Mouse (Mus musculus) liver, embryonic 13.5 days (tissue): Measurements from ENCODE around the gene Hsdl1. TPM values are rescaled to one million over a fixed set of nuclear protein-coding genes. Genes with fewer than 3 reads are reported as not detected.

Source experiments
- ATAC-seq: fragments of 200-750 bp; cut with Nextera tagmentation; 2 replicates; pipeline ENCODE4 v1.8.0; 2017; ENCODE audit warnings: low read depth, mild to moderate bottlenecking, moderate number of reproducible peaks, moderate library complexity
- DNase-seq: peaks from one replicate; pipeline ENCODE4 v3.0.0; 2022
- H3K27ac ChIP-seq: fragments of 300-500 bp; sonication (generic); 2 replicates; pipeline ENCODE4 v1.5.1; 2015; ENCODE audit warnings: moderate library complexity, mild to moderate bottlenecking, inconsistent platforms
- H3K27me3 ChIP-seq: fragments of 300-500 bp; sonication (generic); 2 replicates; pipeline ENCODE4 v1.6.1; 2015; ENCODE audit warnings: mild to moderate bottlenecking, inconsistent platforms
- H3K36me3 ChIP-seq: fragments of 300-500 bp; sonication (generic); 2 replicates; pipeline ENCODE4 v1.6.1; 2015; ENCODE audit warnings: mild to moderate bottlenecking, inconsistent platforms
- H3K4me1 ChIP-seq: fragments of 300-500 bp; sonication (generic); replicated peaks from 2 replicates; pipeline ENCODE4 v1.6.1; 2015; ENCODE audit warnings: inconsistent platforms
- H3K4me2 ChIP-seq: fragments of 300-500 bp; sonication (generic); 2 replicates; pipeline ENCODE4 v1.6.1; 2015; ENCODE audit warnings: inconsistent platforms, mild to moderate bottlenecking, moderate library complexity
- H3K4me3 ChIP-seq: fragments of 300-500 bp; sonication (generic); replicated peaks from 2 replicates; pipeline ENCODE4 v1.5.1; 2015; ENCODE audit warnings: mild to moderate bottlenecking, inconsistent platforms
- H3K9ac ChIP-seq: fragments of 300-500 bp; sonication (generic); 2 replicates; pipeline ENCODE4 v1.6.1; 2015; ENCODE audit warnings: mild to moderate bottlenecking, inconsistent platforms
- H3K9me3 ChIP-seq: fragments of 300-500 bp; sonication (generic); replicated peaks from 2 replicates; pipeline ENCODE4 v1.6.1; 2016; ENCODE audit warnings: inconsistent platforms
- WGBS: fragments of 180-500 bp; shearing (Covaris S2); methylation state at CpG from one replicate; pipeline ENCODE4 v1.1.7; 2015; ENCODE audit not compliant: insufficient replicate concordance; 5-methylcytosine and 5-hydroxymethylcytosine counted together
- polyA plus RNA-seq: library from polyadenylated mRNA; unstranded; fragments of >200 nt; fragmentation: Nextera tagmentation; extraction: Ambion mirVana; gene quantifications from 2 replicates; pipeline ENCODE4 v1.2.1, GENCODE M21; 2015

The Hsdl1 gene
- polyA plus RNA-seq, 1 experiment from 2014 or later: 18.5 TPM

- no peak for ATAC-seq
- Histone ChIP-seq H3K36me3 (peaks cover 13% of the 10 kb centered on the region), H3K9ac (peak overlapping the region; percentile 87), H3K4me3 (peak overlapping the region; percentile 82), H3K27me3 (no peaks in the 10 kb centered on the region), H3K4me2 (peak overlapping the region; percentile 92), H3K4me1 (peaks cover 67% of the 10 kb centered on the region), H3K27ac (peak overlapping the region; percentile 84; the same call in 1 of the 2 replicates), H3K9me3 (no peaks in the 10 kb centered on the region)
- no peak for DNase-seq
- WGBS: 57% methylated on average over 9 of the region's 9 CpGs
These were observed 17.9 kb downstream of the Hsdl1 start for GRCm38 (mm10) chr8:119557132-119557531.

GRCm38 (mm10) chr8:119555861-119556260 lies 19.1 kb downstream of the Hsdl1 start:
- Histone ChIP-seq H3K4me3 (no peak overlapping the region), H3K4me2 (no peak overlapping the region), H3K36me3 (0 out of 2 replicates have a peak, but pooled peaks cover 7% of the 10 kb centered on the region), H3K27ac (no peak overlapping the region), H3K27me3 (no peaks in the 10 kb centered on the region), H3K9me3 (no peaks in the 10 kb centered on the region), H3K4me1 (peaks cover 78% of the 10 kb centered on the region), H3K9ac (peak overlapping the region; percentile 87; the same call in 1 of the 2 replicates)
- ATAC-seq: no peak
- WGBS: 85% methylated on average over 6 of the region's 6 CpGs
- DNase-seq: no peak

- peak overlapping the region; percentile 15; the same call in 1 of the 2 replicates for H3K9ac ChIP-seq
These were observed 22.0 kb downstream of the Hsdl1 start for GRCm38 (mm10) chr8:119552967-119553366.

GRCm38 (mm10) chr8:119548560-119549113 lies 26.3 kb downstream of the Hsdl1 start:
- 73% methylated on average over 7 of the region's 7 CpGs for WGBS
- no peak for DNase-seq
- Histone ChIP-seq H3K9me3 (no peaks in the 10 kb centered on the region), H3K36me3 (peaks cover 44% of the 10 kb centered on the region), H3K27me3 (no peaks in the 10 kb centered on the region), H3K4me1 (peaks cover 28% of the 10 kb centered on the region), H3K27ac (no peak overlapping the region), H3K9ac (no peak overlapping the region), H3K4me3 (no peak overlapping the region), H3K4me2 (no peak overlapping the region)
- no peak for ATAC-seq

More at GRCm38 (mm10) chr8:119552967-119553366, 22.0 kb downstream of the Hsdl1 start:
- WGBS: 41% methylated on average over 2 of the region's 2 CpGs
- H3K4me3 ChIP-seq: no peak overlapping the region
- peak; percentile 64 for ATAC-seq
- no peaks in the 10 kb centered on the region for H3K27me3 ChIP-seq
- peaks cover 71% of the 10 kb centered on the region for H3K4me1 ChIP-seq
- H3K36me3 ChIP-seq: peaks cover 11% of the 10 kb centered on the region
- no peaks in the 10 kb centered on the region for H3K9me3 ChIP-seq
- DNase-seq: no peak
- H3K4me2 ChIP-seq: peak overlapping the region; percentile 21; the same call in 1 of the 2 replicates
- 0 out of 2 replicates have a peak overlapping the region, but pooled peaks have one; percentile 13 for H3K27ac ChIP-seq

- no peak for ATAC-seq
- H3K27ac ChIP-seq: no peak overlapping the region
- no peak for DNase-seq
- no peaks in the 10 kb centered on the region for H3K9me3 ChIP-seq
- H3K9ac ChIP-seq: no peak overlapping the region
- H3K4me3 ChIP-seq: no peak overlapping the region
- WGBS: 83% methylated on average over 18 of the region's 18 CpGs
- H3K4me2 ChIP-seq: no peak overlapping the region
- H3K36me3 ChIP-seq: peaks cover 58% of the 10 kb centered on the region
- no peaks in the 10 kb centered on the region for H3K27me3 ChIP-seq
- H3K4me1 ChIP-seq: peaks cover 14% of the 10 kb centered on the region
These were observed 27.8 kb downstream of the Hsdl1 start for GRCm38 (mm10) chr8:119547019-119547691.

- DNase-seq (no peak), ATAC-seq (no peak)
- H3K36me3 ChIP-seq: peaks cover 72% of the 10 kb centered on the region
- no peaks in the 10 kb centered on the region for H3K27me3 ChIP-seq
- WGBS: 83% methylated on average over 6 of the region's 6 CpGs
- no peak overlapping the region for H3K9ac ChIP-seq
- no peak overlapping the region for H3K4me3 ChIP-seq
- no peaks in the 10 kb centered on the region for H3K9me3 ChIP-seq
- no peak overlapping the region for H3K27ac ChIP-seq
- no peak overlapping the region for H3K4me2 ChIP-seq
- H3K4me1 ChIP-seq: peaks cover 2% of the 10 kb centered on the region; the same call in 1 of the 2 replicates
These were observed 29.2 kb downstream of the Hsdl1 start for GRCm38 (mm10) chr8:119545791-119546190.

- Histone ChIP-seq H3K27me3 (no peaks in the 10 kb centered on the region), H3K27ac (no peak overlapping the region), H3K4me1 (no peaks in the 10 kb centered on the region), H3K4me3 (no peak overlapping the region), H3K36me3 (peaks cover 73% of the 10 kb centered on the region), H3K9me3 (no peaks in the 10 kb centered on the region), H3K4me2 (no peak overlapping the region), H3K9ac (no peak overlapping the region)
- DNase-seq (no peak), ATAC-seq (no peak)
- WGBS: 74% methylated on average over 6 of the region's 6 CpGs
These were observed 29.8 kb downstream of the Hsdl1 start for GRCm38 (mm10) chr8:119545180-119545579.

- Histone ChIP-seq H3K9me3 (no peaks in the 10 kb centered on the region), H3K27ac (no peak overlapping the region), H3K4me2 (no peak overlapping the region), H3K27me3 (no peaks in the 10 kb centered on the region), H3K9ac (no peak overlapping the region), H3K4me3 (no peak overlapping the region), H3K36me3 (peaks cover 79% of the 10 kb centered on the region), H3K4me1 (no peaks in the 10 kb centered on the region)
- 74% methylated on average over 3 of the region's 3 CpGs for WGBS
- no peak for ATAC-seq
- no peak for DNase-seq
These were observed 30.4 kb downstream of the Hsdl1 start for GRCm38 (mm10) chr8:119544606-119545005.

- Histone ChIP-seq H3K4me2 (no peak overlapping the region), H3K9me3 (no peaks in the 10 kb centered on the region), H3K4me3 (no peak overlapping the region), H3K4me1 (no peaks in the 10 kb centered on the region), H3K9ac (no peak overlapping the region), H3K36me3 (peaks cover 98% of the 10 kb centered on the region), H3K27me3 (no peaks in the 10 kb centered on the region), H3K27ac (no peak overlapping the region)
- ATAC-seq (no peak), DNase-seq (no peak)
- 83% methylated on average over 9 of the region's 9 CpGs for WGBS
These were observed 43.0 kb downstream of the Hsdl1 start for GRCm38 (mm10) chr8:119531973-119532372.

- WGBS: 81% methylated on average over 3 of the region's 3 CpGs
- H3K4me2 ChIP-seq: no peak overlapping the region
- peaks cover 97% of the 10 kb centered on the region for H3K36me3 ChIP-seq
- H3K4me3 ChIP-seq: no peak overlapping the region
- H3K9ac ChIP-seq: no peak overlapping the region
- no peak for ATAC-seq
- H3K27ac ChIP-seq: no peak overlapping the region
- no peaks in the 10 kb centered on the region for H3K9me3 ChIP-seq
- DNase-seq: no peak
- H3K27me3 ChIP-seq: no peaks in the 10 kb centered on the region
- H3K4me1 ChIP-seq: no peaks in the 10 kb centered on the region
These were observed 43.6 kb downstream of the Hsdl1 start for GRCm38 (mm10) chr8:119531397-119531796.

- H3K9me3 ChIP-seq: no peaks in the 10 kb centered on the region
- no peaks in the 10 kb centered on the region for H3K27me3 ChIP-seq
- ATAC-seq: no peak
- WGBS: 72% methylated on average over 6 of the region's 6 CpGs
- peaks cover 93% of the 10 kb centered on the region for H3K36me3 ChIP-seq
- no peak for DNase-seq
- H3K9ac ChIP-seq: no peak overlapping the region
- no peak overlapping the region for H3K4me3 ChIP-seq
- no peak overlapping the region for H3K4me2 ChIP-seq
- no peaks in the 10 kb centered on the region for H3K4me1 ChIP-seq
- H3K27ac ChIP-seq: no peak overlapping the region
These were observed 44.0 kb downstream of the Hsdl1 start for GRCm38 (mm10) chr8:119530937-119531336.

- no peak for ATAC-seq
- DNase-seq: no peak
- Histone ChIP-seq H3K9ac (no peak overlapping the region), H3K36me3 (peaks cover 93% of the 10 kb centered on the region), H3K4me2 (no peak overlapping the region), H3K4me1 (no peaks in the 10 kb centered on the region), H3K27ac (no peak overlapping the region), H3K4me3 (no peak overlapping the region), H3K27me3 (no peaks in the 10 kb centered on the region), H3K9me3 (no peaks in the 10 kb centered on the region)
- WGBS: 83% methylated on average over 7 of the region's 7 CpGs
These were observed 46.2 kb downstream of the Hsdl1 start for GRCm38 (mm10) chr8:119528762-119529161.
